Mouse (Mus musculus) frontal cortex, adult (tissue): ENCODE data around the gene Rps7.

ENCODE experiments used
- ATAC-seq: cut with Nextera tagmentation; 2 replicates; pipeline ENCODE4 v1.9.2; 2017; ENCODE audit warnings: mild to moderate bottlenecking, moderate library complexity, mixed read lengths; ENCODE audit not compliant: low TSS enrichment

Gene Rps7

DNA sequence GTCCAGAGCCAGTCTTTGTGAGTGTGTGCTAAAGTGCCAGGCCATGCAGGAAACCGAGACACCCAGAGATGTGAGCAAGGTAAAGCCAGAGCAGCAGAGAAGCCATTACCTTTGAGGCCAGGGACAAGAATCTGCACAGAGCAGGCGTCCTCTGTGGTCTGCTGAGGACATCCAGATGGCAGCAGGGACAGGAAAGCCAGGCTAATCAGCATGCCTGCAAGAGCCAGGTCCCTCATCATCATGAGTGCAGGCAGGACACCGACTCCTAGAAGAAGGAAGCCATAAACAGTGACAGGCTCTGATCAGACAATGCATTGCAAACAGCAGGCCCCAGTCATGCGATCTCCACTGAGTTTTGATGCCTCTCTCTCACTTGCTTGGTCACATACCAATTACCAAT, 18.5 kb downstream of the Rps7 start:
- no peak for ATAC-seq

- no peak for ATAC-seq
Measured at GRCm38 (mm10) chr12:28614401-28614800, 21.4 kb downstream of the Rps7 start.

DNA sequence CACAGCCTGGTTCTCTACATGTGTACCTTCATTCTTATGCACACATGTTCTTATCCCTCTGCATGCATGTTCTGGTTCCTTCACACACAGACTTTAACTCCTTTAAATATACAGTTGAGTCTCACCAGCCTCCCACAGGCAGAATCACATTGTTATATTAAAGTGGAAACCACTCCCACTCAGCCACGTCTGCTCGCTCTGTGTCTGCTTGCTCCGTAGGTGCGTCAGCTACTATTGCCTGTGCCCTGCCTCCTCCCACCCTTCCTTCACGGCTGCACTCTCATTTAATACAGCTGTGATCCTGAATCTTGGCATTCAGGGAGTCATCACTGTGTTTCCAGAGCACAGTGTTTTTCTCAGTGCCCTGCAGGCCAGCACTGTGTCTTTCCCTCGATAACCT, 23.4 kb downstream of the Rps7 start:
- ATAC-seq, result peak; percentile 82

DNA sequence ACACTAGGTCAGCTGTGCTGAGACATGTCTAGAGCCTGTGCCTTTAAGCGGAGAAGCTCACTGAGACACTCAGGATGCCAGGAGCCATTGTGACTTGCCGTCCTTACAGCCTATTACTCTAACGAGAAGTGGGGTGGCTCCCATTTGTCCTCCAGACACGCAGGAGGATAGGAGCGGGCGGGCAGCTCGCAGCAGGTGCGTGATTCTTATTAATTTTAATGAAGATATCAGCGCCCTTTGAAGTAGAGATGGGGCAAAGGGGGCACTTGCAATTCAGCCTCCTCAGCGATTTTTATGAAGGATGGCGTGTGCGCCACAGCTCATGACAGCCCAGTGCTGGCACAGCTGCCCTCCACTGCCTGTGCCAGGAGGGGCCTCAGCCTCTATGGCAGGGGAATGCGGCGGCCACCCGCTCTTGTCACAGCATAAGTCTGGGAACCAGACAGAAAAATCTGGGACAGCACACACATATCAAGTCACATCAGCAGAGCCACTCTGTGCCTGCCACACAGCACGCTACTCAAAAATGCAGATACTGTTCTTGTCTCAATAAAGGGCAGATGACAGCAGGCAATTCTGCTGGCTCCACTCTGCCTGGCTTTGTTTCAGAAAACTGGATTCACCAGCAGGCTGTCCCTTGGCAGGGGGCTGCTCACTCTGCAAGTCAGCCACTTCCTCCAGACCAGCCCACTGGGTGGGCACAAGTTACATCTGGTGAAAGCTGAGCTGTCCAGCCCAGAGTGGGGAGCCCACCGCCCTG, 28.0 kb downstream of the Rps7 start:
- peak; percentile 80 for ATAC-seq

- no peak for ATAC-seq
Measured at GRCm38 (mm10) chr12:28603494-28603893, 32.3 kb downstream of the Rps7 start.

GRCm38 (mm10) chr12:28602259-28602658, 33.5 kb downstream of the Rps7 start:
- ATAC-seq, result no peak

DNA sequence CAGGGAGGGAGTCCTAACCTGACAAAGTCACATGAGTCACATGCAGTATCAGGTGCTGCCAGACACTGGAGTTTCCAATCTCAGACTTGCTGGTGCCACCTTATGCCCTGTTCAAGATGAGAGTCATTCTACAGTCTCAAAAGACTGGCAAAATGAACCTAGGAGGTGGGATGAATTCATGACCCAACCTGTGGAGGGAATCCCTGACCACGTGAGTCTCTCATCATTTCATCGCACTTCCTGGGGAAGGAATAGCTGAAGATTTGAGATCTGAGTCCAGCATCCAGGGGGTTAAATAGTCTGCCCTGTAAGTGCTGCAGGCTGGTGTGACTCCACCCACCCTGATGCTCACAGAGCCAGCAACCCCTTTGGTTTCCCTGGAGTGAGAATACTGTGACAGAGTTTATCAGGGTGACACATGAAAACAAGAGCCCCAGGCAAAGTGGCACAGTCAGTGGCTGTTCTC, 37.2 kb downstream of the Rps7 start:
- no peak for ATAC-seq

- ATAC-seq, result no peak
Measured at GRCm38 (mm10) chr12:28598110-28598509, 37.6 kb downstream of the Rps7 start.

DNA sequence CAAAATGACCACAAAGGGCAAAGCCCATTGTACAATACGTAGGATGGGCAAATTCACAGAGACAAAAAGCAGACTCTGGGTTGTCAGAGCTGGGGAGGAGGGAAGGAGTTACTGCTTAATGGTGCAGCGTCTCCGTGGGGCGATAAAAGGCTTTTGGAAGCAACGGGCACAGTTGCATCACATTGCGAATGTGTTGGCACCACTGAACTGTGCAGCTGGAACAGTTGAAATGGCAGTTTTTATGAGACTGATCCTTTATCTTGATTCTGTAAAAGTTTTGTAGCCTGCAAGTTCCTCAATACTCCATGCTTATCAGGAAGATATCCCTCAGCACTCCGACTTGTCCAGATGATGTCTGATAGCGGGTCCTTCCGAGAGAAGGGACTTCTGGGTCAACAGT, 38.1 kb downstream of the Rps7 start:
- no peak for ATAC-seq

GRCm38 (mm10) chr12:28596851-28597250, 38.9 kb downstream of the Rps7 start:
- ATAC-seq, result no peak

DNA sequence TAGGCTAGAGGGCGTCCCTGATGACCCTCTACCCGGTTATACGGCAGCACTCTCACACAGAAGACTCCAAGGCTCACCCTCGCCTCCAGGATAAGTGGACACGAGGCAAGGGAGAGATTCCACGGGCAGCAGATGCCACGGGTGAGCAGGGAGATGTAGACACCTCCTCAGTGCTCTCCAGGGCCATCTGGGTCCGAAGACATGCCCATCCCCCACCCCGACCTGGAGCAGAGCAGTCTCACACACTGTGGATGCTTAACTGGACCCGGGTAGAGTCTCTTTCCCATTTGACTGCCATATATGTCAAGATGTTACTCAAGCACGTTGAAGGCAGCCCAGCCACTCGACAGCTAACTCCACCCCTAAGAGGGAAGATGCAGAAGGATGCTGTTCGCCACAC, 45.3 kb downstream of the Rps7 start:
- no peak for ATAC-seq

DNA sequence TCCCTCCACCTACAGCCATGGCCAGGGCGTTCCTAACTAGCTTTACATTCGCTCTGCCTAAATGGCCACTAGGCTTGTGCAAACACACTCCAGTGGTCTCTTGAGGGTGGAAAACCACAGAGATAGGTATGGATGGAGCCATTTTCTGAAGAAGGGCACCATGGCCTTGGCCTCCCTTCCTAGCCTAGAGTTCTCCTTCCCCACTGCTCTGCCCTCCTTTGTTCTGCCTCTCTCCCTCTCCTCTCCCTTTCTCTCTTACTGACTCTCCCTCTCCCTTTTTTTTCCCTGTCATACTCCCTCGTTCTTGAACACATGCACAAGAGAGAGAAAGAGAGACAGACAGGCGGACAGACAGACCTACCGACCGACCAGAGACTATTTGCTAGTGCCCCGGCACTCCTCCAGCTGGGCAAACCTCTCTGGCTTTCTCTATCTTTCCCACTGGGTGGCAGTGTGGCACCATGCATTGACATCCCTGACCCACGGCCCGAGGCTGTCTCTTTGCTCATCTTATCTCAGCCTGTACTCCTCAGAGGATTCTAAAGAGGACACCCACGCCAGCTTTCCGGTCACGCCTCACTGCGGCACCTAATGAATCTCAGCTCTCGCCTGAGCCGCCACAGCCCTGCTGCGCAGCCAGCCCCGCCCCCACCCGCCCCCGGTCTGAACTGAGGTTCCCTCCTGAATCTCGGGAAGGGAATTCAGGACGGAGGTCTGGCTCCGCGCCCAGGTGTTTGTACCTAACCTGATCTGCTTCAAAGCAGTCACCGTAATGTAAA, 46.5 kb downstream of the Rps7 start:
- ATAC-seq, result peak; percentile 78

DNA sequence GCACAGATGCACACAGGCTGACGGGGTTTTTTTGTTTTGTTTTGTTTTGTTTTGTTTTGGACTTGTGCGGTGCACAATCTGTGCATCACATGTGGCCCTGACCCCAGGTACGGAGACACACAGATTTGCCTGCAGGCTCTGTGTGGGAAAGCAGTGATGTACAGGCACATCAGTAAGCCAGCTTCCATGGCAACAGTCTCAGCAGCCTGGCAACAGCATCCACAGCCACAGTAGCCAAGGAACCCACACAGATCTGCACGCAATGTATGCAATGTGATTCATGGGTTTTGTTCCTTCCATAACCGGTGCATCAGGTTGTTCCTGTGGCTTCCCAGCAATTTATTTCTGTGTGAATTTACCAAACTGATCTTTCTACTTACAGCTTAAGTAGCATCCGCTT, 47.8 kb downstream of the Rps7 start:
- peak; percentile 87 for ATAC-seq

- no peak for ATAC-seq
Measured at GRCm38 (mm10) chr12:28584036-28584435, 51.7 kb downstream of the Rps7 start.

DNA sequence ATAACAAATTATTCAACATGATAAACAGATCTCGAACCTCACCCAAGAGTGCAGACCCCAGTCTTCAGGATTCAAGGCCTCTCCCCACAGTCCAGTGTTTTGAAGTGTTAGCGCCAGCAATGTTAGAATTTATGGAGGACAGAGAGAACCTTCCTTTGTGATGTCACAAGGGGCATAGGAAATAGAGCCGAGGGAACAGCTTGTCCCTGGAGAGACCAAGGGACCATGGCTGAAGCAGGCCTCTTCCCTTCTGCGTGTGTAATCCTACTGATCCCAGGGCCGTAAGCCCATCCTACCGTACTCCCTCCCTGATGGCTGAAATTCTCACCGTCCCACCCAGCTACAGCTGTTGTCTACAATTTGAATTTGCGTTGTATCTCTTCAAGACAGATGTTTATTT, 53.3 kb downstream of the Rps7 start, which contains the start of gene Allc:
TSS of gene Allc (minus strand) at position 101 of the 400 bp plus-strand sequence.
- ATAC-seq, result no peak
